In genomic region chr6:83433546-83433945, GRCm38 (mm10) we compare ENCODE assay signal across 12 mouse cellular contexts. TPM values are rescaled to one million over a fixed set of nuclear protein-coding genes. Genes with fewer than 3 reads are reported as not detected.
DNase-seq lines count a peak whose midpoint lies in the region; ATAC-seq and TF ChIP-seq lines count a peak whose summit lies in the region.
"Had no signal": no experiment of that assay in that cellular context is flagged by ENCODE, and none has a peak within 500 bp of the region (broad histone marks: within the 10 kb centered on the region; RNA-seq: fewer than 3 reads in every experiment).

No protein-coding gene starts in this region.

- TF ChIP-seq EP300 in stomach, postnatal 0 days (optimal IDR thresholded peaks at IDR 0.05), result no peak

- no peak overlapping the region for H3K9ac ChIP-seq in kidney, embryonic 14.5 days (ENCODE audit: low read depth, low read length)
- H3K9ac ChIP-seq in midbrain, embryonic 14.5 days (replicated peaks; ENCODE audit: low read length), result no peak overlapping the region; the same call in 1 of the 2 replicates
- no peak overlapping the region for H3K9ac ChIP-seq in stomach, postnatal 0 days (ENCODE audit: low read length)

- H3K4me1 ChIP-seq in kidney, embryonic 14.5 days (ENCODE audit: control insufficient read depth, insufficient read depth, low read length), result peaks cover 17% of the 10 kb centered on the region; the same call in 1 of the 2 replicates
- H3K4me1 ChIP-seq in midbrain, embryonic 10.5 days, result peaks cover 92% of the 10 kb centered on the region
- H3K4me1 ChIP-seq in midbrain, embryonic 14.5 days (ENCODE audit: control insufficient read depth, insufficient read depth, low read length), result peaks cover 63% of the 10 kb centered on the region
- H3K4me1 ChIP-seq in stomach, postnatal 0 days (replicated peaks; ENCODE audit: control insufficient read depth, insufficient read depth), result peaks cover 18% of the 10 kb centered on the region

- WGBS in kidney, embryonic 14.5 days, result 84% methylated on average over 4 of the region's 4 CpGs
- WGBS in midbrain, embryonic 10.5 days, result 90% methylated on average over 4 of the region's 4 CpGs
- 87% methylated on average over 4 of the region's 4 CpGs for WGBS in midbrain, embryonic 14.5 days
- 47% methylated on average over 4 of the region's 4 CpGs for WGBS in stomach, postnatal 0 days

- H3K4me2 ChIP-seq in kidney, embryonic 14.5 days (replicated peaks; ENCODE audit: low read depth, low read length), result no peak overlapping the region
- no peak overlapping the region for H3K4me2 ChIP-seq in midbrain, embryonic 14.5 days (ENCODE audit: low read length)
- H3K4me2 ChIP-seq in stomach, postnatal 0 days (replicated peaks; ENCODE audit: low read depth), result no peak overlapping the region
- H3K4me2 ChIP-seq: neural tube, embryonic 13.5 days had no signal

- peak; percentile 30 for DNase-seq in gastrocnemius, adult 2 months
- DNase-seq in gastrocnemius, postnatal 4 days (ENCODE audit: low spot score in 2 of 2), result no peak
- DNase-seq in kidney, adult 18-20 months, result no peak
- no peak for DNase-seq in midbrain, embryonic 10.5 days (ENCODE audit: low spot score)
- no peak for DNase-seq in midbrain, embryonic 14.5 days
- no peak for DNase-seq in stomach, postnatal 0 days (ENCODE audit: low spot score)
- no peak for DNase-seq in spleen, postnatal 14 days (ENCODE audit: low spot score in 2 of 2)
- DNase-seq: cerebellum, adult 2 months; heart, adult 18-20 months had no signal

- 0 out of 2 replicates have a peak overlapping the region, but pooled peaks have one; percentile 13 for H3K4me3 ChIP-seq in gastrocnemius, adult 2 months
- H3K4me3 ChIP-seq in kidney, embryonic 14.5 days (ENCODE audit: low read length), result no peak overlapping the region
- H3K4me3 ChIP-seq in midbrain, embryonic 10.5 days, result no peak overlapping the region
- H3K4me3 ChIP-seq in midbrain, embryonic 14.5 days (replicated peaks; ENCODE audit: low read depth, low read length), result no peak overlapping the region
- no peak overlapping the region for H3K4me3 ChIP-seq in stomach, postnatal 0 days (ENCODE audit: low read depth, low read length)
- H3K4me3 ChIP-seq: neural tube, embryonic 13.5 days had no signal

- ATAC-seq in kidney, embryonic 14.5 days (ENCODE audit: low FRiP score, low TSS enrichment), result no peak
- no peak for ATAC-seq in midbrain, embryonic 14.5 days (ENCODE audit: low FRiP score, low TSS enrichment)
- ATAC-seq in stomach, postnatal 0 days (ENCODE audit: low FRiP score, low TSS enrichment), result no peak

- H3K36me3 ChIP-seq in kidney, embryonic 14.5 days (ENCODE audit: control insufficient read depth, insufficient read depth, low read length), result peaks cover 24% of the 10 kb centered on the region
- H3K36me3 ChIP-seq in midbrain, embryonic 10.5 days, result peaks cover 70% of the 10 kb centered on the region
- peaks cover 13% of the 10 kb centered on the region for H3K36me3 ChIP-seq in midbrain, embryonic 14.5 days (ENCODE audit: control insufficient read depth, insufficient read depth, low read length)
- no peaks in the 10 kb centered on the region for H3K36me3 ChIP-seq in stomach, postnatal 0 days (ENCODE audit: control insufficient read depth, insufficient read depth, low read length)

- H3K27me3 ChIP-seq in kidney, embryonic 14.5 days (ENCODE audit: control insufficient read depth, insufficient read depth, low read length), result no peaks in the 10 kb centered on the region
- no peaks in the 10 kb centered on the region for H3K27me3 ChIP-seq in midbrain, embryonic 10.5 days (ENCODE audit: low read depth, poor library complexity, severe bottlenecking)
- no peaks in the 10 kb centered on the region for H3K27me3 ChIP-seq in midbrain, embryonic 14.5 days (ENCODE audit: control insufficient read depth, insufficient read depth, low read length)
- H3K27me3 ChIP-seq in stomach, postnatal 0 days (ENCODE audit: control insufficient read depth, insufficient read depth, low read length), result no peaks in the 10 kb centered on the region
- H3K27me3 ChIP-seq: neural tube, embryonic 13.5 days had no signal

- H3K9me3 ChIP-seq in kidney, embryonic 14.5 days (ENCODE audit: control insufficient read depth, low read length), result no peaks in the 10 kb centered on the region
- no peaks in the 10 kb centered on the region for H3K9me3 ChIP-seq in midbrain, embryonic 10.5 days (replicated peaks)
- no peaks in the 10 kb centered on the region for H3K9me3 ChIP-seq in midbrain, embryonic 14.5 days (ENCODE audit: control insufficient read depth, low read length)
- no peaks in the 10 kb centered on the region for H3K9me3 ChIP-seq in stomach, postnatal 0 days (ENCODE audit: control insufficient read depth, low read length)
- H3K9me3 ChIP-seq: neural tube, embryonic 13.5 days had no signal

- H3K27ac ChIP-seq in gastrocnemius, adult 2 months, result peak overlapping the region; percentile 58
- 0 out of 2 replicates have a peak overlapping the region, but pooled peaks have one; percentile 32 for H3K27ac ChIP-seq in kidney, embryonic 14.5 days (ENCODE audit: low read depth, low read length)
- 0 out of 2 replicates have a peak overlapping the region, but pooled peaks have one; percentile 28 for H3K27ac ChIP-seq in midbrain, embryonic 10.5 days (replicated peaks)
- H3K27ac ChIP-seq in midbrain, embryonic 14.5 days (replicated peaks; ENCODE audit: low read depth, low read length), result no peak overlapping the region
- peak overlapping the region; percentile 77 for H3K27ac ChIP-seq in stomach, postnatal 0 days (replicated peaks)
- H3K27ac ChIP-seq: kidney, postnatal 0 days had no signal

- intact Hi-C loops in gastrocnemius, adult 2 months (cut with DNase I), result no loop called here

- TF ChIP-seq CTCF in gastrocnemius, adult 2 months (IDR thresholded peaks at IDR 0.05), result no peak
- TF ChIP-seq CTCF in stomach, postnatal 0 days (IDR thresholded peaks at IDR 0.05; ENCODE audit: low read depth), result no peak

RNA-seq across cellular contexts. Expression of gene Tet3, which starts 25.3 kb away (rescaled TPM):
- total RNA-seq in gastrocnemius, adult 2 months (2021), result 10 to 100 TPM; 16.4 to 18.0 TPM
- 10 to 100 TPM; 63.8 to 74.0 TPM for total RNA-seq in gastrocnemius, postnatal 4 days (2021)
- polyA plus RNA-seq in kidney, embryonic 14.5 days (2014; fragmentation: Nextera tagmentation; extraction: Ambion mirVana), result 48.6 and 54.9 TPM in 2 replicates
- polyA plus RNA-seq in midbrain, embryonic 10.5 days (2016; fragmentation: Nextera tagmentation; extraction: Ambion mirVana), result 45.1 and 51.0 TPM in 2 replicates
- polyA plus RNA-seq in midbrain, embryonic 14.5 days (2014; fragmentation: Nextera tagmentation; extraction: Ambion mirVana), result 50.0 and 56.0 TPM in 2 replicates
- polyA plus RNA-seq in stomach, postnatal 0 days (2015; fragmentation: Nextera tagmentation; extraction: Ambion mirVana), result 21.4 and 22.7 TPM in 2 replicates
